Mouse (Mus musculus): ENCODE results near the gene Tenm4. TPM values are rescaled to one million over a fixed set of nuclear protein-coding genes. Genes with fewer than 3 reads are reported as not detected.

Tenm4 gene
- total and polyA plus RNA-seq, 3 experiments, result 9.2 to 15.2 TPM; not detected in 1

DNA sequence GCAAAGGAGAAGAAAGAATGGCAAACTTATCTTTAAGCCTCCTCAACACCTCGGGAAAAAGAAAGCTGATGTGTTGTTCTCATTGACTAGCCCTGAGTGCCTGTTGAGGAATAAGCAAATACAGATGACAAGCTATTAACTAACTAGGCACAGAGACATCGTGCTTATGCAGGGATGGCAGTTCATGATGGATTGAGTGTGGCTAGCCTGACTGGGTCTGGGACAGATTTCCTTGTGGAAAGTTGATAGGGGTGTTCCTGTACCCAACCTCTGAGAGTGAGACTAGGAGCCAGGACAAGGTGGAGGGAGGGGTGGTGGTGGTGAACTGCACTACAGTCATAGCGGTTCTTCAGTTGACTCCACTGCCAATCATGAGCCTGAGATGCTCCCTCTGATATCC lies 192.3 kb downstream of the Tenm4 start:
- TF ChIP-seq HCFC1 (IDR thresholded peaks at IDR 0.05; ENCODE audit: low read depth, low read length) (no peak), ZNF384 (IDR thresholded peaks at IDR 0.05; ENCODE audit: low read depth, low read length) (no peak), EP300 (IDR thresholded peaks at IDR 0.05; ENCODE audit: low read depth in 1 of 2, low read length in 2 of 2) (no peak), MYB (IDR thresholded peaks at IDR 0.05; ENCODE audit: low read depth, low read length) (no peak), KAT2A (conservative IDR thresholded peaks at IDR 0.05; ENCODE audit: low read depth, low read length) (no peak), GATA1 (IDR thresholded peaks at IDR 0.05; ENCODE audit: low read depth, low read length) (no peak), POLR2A (IDR thresholded peaks at IDR 0.05; ENCODE audit: control insufficient read depth in 1 of 2, insufficient read depth in 1 of 2, low read depth in 1 of 2, low read length in 2 of 2, poor library complexity in 1 of 2) (no peak), ZMIZ1 (IDR thresholded peaks at IDR 0.05; ENCODE audit: low read depth, low read length) (no peak), CHD2 (IDR thresholded peaks at IDR 0.05; ENCODE audit: low read length) (no peak), USF1 (IDR thresholded peaks at IDR 0.05; ENCODE audit: low read depth, low read length) (no peak), POLR2AphosphoS5 (IDR thresholded peaks at IDR 0.05; ENCODE audit: borderline replicate concordance, low read depth, low read length) (no peak), BHLHE40 (IDR thresholded peaks at IDR 0.05; ENCODE audit: borderline replicate concordance, low read depth, low read length) (no peak), GABPA (IDR thresholded peaks at IDR 0.05; ENCODE audit: low read depth, low read length) (no peak), MAX (IDR thresholded peaks at IDR 0.05; ENCODE audit: low read length) (no peak), POLR2AphosphoS2 (IDR thresholded peaks at IDR 0.05; ENCODE audit: low read length) (no peak), MYC (IDR thresholded peaks at IDR 0.05; ENCODE audit: low read depth, low read length) (no peak), ELF1 (IDR thresholded peaks at IDR 0.05; ENCODE audit: low read depth, low read length) (no peak), NELFE (IDR thresholded peaks at IDR 0.05; ENCODE audit: low read depth, low read length) (no peak), MAFK (IDR thresholded peaks at IDR 0.05; ENCODE audit: borderline replicate concordance, low read depth, low read length) (no peak)
- Histone ChIP-seq H3K79me2 (ENCODE audit: control insufficient read depth, insufficient read depth, low read length, poor library complexity) (no peaks in the 10 kb centered on the region), H3K4me3 (ENCODE audit: control insufficient read depth in 1 of 2, insufficient read depth in 1 of 2, low read depth in 2 of 2, low read length in 2 of 2) (no peak overlapping the region), H3K4me1 (ENCODE audit: control insufficient read depth in 1 of 2, insufficient read depth in 2 of 2, low read length in 2 of 2) (no peaks in the 10 kb centered on the region), H3K27me3 (ENCODE audit: control insufficient read depth in 1 of 2, insufficient read depth in 2 of 2, low read length in 2 of 2) (no peaks in the 10 kb centered on the region), H3K27ac (ENCODE audit: control insufficient read depth, low read depth, low read length) (no peak overlapping the region), H3K36me3 (ENCODE audit: control insufficient read depth in 1 of 2, insufficient read depth in 2 of 2, low read length in 2 of 2) (no peaks in the 10 kb centered on the region), H3K9ac (ENCODE audit: control insufficient read depth, low read depth, low read length, poor library complexity, severe bottlenecking) (no peak overlapping the region), H3K9me3 (replicated peaks; ENCODE audit: insufficient read depth, low read length) (no peaks in the 10 kb centered on the region)
- no peak for DNase-seq (ENCODE audit: low read depth, low spot score)

DNA sequence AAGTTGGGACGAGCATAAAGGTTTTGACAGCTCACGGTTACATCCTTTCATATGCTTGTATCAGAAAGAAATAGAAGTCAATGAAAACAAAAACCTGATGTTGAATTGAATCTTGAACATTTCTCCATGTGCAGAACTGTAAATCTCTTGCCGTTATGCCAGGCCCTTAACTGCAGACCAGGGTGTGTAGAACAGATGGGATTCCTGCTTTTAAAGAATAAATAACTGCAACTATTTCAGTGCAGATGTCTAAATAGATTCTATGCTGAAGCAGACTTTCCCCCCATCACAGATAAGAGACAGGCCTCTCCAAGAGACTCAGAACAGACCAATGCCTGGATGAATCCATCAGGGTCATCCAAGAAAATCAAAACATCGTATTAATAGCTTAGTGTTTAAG lies 198.9 kb downstream of the Tenm4 start:
- TF ChIP-seq USF2 (IDR thresholded peaks at IDR 0.05; ENCODE audit: borderline replicate concordance in 1 of 2, insufficient read depth in 1 of 2, low read depth in 1 of 2, low read length in 2 of 2), result no peak
- TF ChIP-seq POLR2AphosphoS2 (IDR thresholded peaks at IDR 0.05; ENCODE audit: low read length), result no peak
- TF ChIP-seq MXI1 (IDR thresholded peaks at IDR 0.05; ENCODE audit: low read depth, low read length), result no peak
- no peak for TF ChIP-seq KAT2A (conservative IDR thresholded peaks at IDR 0.05; ENCODE audit: low read depth, low read length)
- no peak for TF ChIP-seq SIN3A (IDR thresholded peaks at IDR 0.05; ENCODE audit: low read length)
- TF ChIP-seq MYB (IDR thresholded peaks at IDR 0.05; ENCODE audit: low read depth, low read length), result no peak
- no peak for TF ChIP-seq MYC (IDR thresholded peaks at IDR 0.05; ENCODE audit: low read depth, low read length)
- TF ChIP-seq NRF1 (IDR thresholded peaks at IDR 0.05; ENCODE audit: insufficient read depth, low read depth, low read length, poor library complexity, severe bottlenecking), result no peak
- TF ChIP-seq MAZ (IDR thresholded peaks at IDR 0.05; ENCODE audit: low read depth, low read length), result no peak
- TF ChIP-seq TCF12 (IDR thresholded peaks at IDR 0.05; ENCODE audit: low read depth, low read length), result no peak
- TF ChIP-seq MEF2A (IDR thresholded peaks at IDR 0.05; ENCODE audit: extremely low read depth, insufficient replicate concordance, low read depth, low read length, poor library complexity, severe bottlenecking), result no peak
- no peak for TF ChIP-seq EP300 (IDR thresholded peaks at IDR 0.05; ENCODE audit: low read depth in 1 of 2, low read length in 2 of 2)
- TF ChIP-seq SMC3 (IDR thresholded peaks at IDR 0.05; ENCODE audit: low read depth, low read length), result no peak
- no peak for TF ChIP-seq ETS1 (IDR thresholded peaks at IDR 0.05; ENCODE audit: low read depth, low read length)
- TF ChIP-seq TAL1 (IDR thresholded peaks at IDR 0.05; ENCODE audit: low read length), result no peak
- no peak for TF ChIP-seq ZC3H11A (IDR thresholded peaks at IDR 0.05; ENCODE audit: low read depth, low read length)
- no peak for TF ChIP-seq GATA1 (IDR thresholded peaks at IDR 0.05; ENCODE audit: low read depth, low read length)
- TF ChIP-seq MAFK (IDR thresholded peaks at IDR 0.05; ENCODE audit: borderline replicate concordance, low read depth, low read length), result no peak
- H3K9ac ChIP-seq (ENCODE audit: control insufficient read depth, low read depth, low read length, poor library complexity, severe bottlenecking), result no peak overlapping the region

More for the DNA sequence above, 198.9 kb downstream of the Tenm4 start:
- no peaks in the 10 kb centered on the region for H3K79me2 ChIP-seq (ENCODE audit: control insufficient read depth, insufficient read depth, low read length, poor library complexity)
- H3K27me3 ChIP-seq (ENCODE audit: control insufficient read depth in 1 of 2, insufficient read depth in 2 of 2, low read length in 2 of 2), result no peaks in the 10 kb centered on the region
- H3K4me3 ChIP-seq (ENCODE audit: control insufficient read depth in 1 of 2, insufficient read depth in 1 of 2, low read depth in 2 of 2, low read length in 2 of 2), result no peak overlapping the region
- H3K9me3 ChIP-seq (replicated peaks; ENCODE audit: insufficient read depth, low read length), result no peaks in the 10 kb centered on the region
- H3K36me3 ChIP-seq (ENCODE audit: control insufficient read depth in 1 of 2, insufficient read depth in 2 of 2, low read length in 2 of 2), result no peaks in the 10 kb centered on the region
- DNase-seq (ENCODE audit: low read depth, low spot score), result no peak
- H3K27ac ChIP-seq (ENCODE audit: control insufficient read depth, low read depth, low read length), result no peak overlapping the region
- H3K4me1 ChIP-seq (ENCODE audit: control insufficient read depth in 1 of 2, insufficient read depth in 2 of 2, low read length in 2 of 2), result no peaks in the 10 kb centered on the region
